Mouse (Mus musculus): Measurements from ENCODE around the gene Vps4a.

Vps4a gene

DNA sequence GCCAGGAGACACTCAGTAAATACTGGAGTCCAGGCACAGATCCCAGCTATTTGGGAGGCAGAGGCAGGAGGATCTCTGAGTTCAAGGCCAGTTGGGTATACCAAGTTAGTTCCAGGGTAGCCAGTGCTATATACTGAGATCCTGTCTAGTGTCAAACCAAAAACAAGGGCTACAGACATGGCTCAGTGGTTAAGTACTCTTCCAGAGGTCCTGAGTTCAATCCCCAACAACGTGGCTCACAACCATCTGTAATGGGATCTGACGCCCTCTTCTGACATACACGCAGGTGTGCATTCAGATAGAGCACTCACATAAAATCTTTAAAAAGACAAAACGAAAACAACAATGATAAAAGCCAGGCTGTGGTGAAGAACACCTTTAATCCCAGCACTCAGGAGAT is 18.5 kb downstream of the Vps4a start:
- DNase-seq, result no peak

DNA sequence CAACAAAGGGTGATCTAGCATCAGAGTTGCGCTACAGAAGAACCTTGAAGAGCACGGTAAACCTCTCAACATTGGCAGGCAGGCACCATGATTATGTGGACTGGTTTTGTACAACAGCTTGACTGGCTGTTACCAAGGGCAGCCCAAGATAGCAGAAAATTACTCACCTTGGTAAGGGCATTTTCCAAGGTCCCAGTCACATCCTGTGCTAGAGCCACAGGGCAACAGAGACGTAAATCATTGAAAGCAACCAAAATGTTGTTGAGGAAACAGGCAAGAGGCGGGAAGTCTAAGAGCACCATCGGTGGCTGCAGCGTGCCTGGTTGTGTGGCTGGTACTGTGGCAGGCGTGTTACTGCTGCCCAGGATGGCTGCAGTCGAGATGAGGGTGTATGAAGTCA is 21.0 kb downstream of the Vps4a start:
- DNase-seq, result no peak

DNA sequence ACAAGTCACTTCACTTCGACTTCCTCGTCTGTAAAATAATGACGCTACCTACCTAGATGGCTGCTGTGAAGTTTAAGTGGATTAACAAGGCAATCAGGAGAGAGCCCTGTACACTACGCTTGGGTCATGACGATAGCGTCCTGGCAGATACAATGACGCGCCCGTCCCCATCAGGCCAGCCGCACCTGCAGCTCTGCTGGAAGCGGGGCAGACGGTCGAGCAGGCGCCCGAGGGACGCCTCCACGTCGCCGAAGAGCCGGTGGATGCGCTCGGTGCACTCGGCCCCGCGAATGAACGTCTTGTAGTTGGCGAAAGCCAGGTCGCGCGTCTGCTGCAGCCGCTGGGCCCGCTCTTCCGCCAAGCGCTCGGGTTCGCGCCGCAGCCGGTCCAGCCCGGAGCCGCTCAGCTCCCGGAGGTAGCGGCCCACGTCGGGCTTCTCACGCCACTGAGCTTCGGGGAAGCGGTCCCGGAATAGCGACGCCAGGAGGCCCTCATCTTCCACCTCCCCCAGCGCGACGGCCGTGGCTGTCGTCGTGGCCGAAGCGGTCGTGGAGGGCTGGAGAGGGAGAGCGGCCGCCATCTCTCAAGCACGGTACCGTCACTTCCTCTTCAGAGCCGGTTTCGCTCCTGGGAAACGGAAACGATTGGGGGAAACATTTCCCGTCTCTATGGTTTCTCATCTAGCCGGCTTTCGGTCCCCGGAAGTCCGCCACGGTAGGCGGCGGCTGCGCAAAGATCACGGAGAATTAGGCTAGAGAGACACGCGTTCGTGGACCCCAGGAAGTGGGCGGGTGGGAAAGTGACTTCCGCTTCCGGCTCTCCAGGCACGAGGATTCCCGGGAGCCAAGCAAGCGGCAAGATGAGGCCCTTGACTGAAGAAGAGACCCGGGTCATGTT is 25.3 kb downstream of the Vps4a start, which contains the start of the genes Cog8 and Nip7:
Gene Cog8 (minus strand): TSS at position 614 of the 897 bp plus-strand sequence.
Gene Nip7 (plus strand): TSS at position 802 of the 897 bp plus-strand sequence.
- peak; percentile 95 for DNase-seq

DNA sequence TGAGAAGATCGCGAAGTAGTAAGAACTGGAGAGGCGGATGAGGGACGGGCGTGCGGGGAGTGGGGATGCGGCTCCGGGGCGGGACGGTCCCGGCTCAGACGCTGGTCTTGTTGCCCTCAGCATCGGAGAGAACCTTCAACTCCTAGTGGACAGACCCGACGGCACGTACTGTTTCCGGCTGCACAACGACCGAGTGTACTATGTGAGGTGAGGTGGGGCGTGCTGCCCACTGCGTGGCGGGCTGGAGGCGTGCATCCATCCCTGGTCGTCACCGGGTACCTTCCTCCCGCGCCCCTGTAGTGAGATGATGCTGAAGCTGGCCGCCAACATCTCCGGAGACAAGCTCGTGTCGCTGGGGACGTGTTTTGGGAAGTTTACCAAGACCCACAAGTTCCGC is 25.9 kb downstream of the Vps4a start:
- no peak for DNase-seq

DNA sequence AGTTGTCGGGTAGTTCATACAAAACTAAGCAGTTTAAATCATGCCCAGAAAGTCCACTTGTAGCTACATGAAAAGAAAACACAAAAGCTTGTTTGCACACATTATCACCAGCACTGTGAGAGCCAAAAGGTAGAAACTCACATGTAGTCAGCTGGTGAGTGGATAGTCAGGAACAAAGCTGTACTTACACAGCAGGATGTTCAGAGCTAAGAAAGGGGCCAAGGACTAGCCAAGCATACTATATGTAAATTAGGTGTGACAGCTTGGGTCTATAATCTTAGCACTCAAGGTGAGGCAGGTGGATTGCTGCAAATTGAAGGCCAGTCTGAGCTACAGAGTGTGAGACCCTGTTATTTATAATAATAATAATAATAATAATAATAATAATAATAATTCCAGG is 31.6 kb downstream of the Vps4a start:
- no peak for DNase-seq

DNA sequence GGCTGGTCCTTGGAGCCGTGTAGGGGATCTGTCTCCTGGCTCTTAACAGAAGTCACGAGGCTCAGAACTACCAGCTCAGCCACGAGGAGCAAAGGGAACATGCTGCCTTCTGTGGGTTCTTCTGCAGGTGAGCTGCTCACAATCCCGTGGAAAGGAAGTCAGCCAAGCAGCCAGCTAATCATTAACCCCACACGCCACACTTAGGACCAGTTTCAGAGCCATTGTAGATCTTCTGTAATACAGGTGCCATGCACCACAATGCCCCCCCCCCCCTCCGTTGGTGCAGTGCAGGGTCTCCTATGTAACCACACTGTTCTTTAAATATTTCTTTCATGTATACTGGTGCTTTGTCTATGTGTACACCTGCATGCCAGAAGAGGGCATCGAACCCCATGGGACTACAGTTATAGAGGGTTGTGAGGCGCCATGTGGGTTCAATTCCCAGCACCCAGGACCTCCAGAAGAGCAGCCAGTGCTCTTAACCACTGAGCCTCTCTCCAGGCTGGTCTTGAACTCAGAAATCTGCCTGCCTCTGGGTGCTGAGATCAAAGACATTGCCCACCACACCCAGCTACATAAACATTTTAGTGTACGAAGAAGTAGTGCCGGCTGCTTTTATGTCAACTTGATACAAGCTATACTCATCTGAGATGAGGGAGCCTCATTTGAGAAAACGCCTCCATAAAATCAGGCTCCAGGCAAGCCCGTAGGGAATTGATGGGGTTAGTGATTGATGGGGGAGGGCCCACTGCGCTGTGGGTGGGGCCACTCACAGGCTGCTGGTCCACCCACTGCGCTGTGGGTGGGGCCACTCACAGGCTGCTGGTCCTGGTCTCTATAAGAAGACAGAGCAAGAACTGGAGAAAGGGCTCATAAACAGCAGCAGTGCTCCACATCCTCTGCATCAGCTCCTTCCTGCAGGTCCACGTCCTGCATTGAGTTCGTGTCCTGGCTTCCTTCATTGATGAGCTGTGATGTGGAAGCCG is 34.8 kb downstream of the Vps4a start, which contains the start of gene Tmed6:
Gene Tmed6 (minus strand): TSS at position 134 of the 986 bp plus-strand sequence.
- DNase-seq, result peak; percentile 37

DNA sequence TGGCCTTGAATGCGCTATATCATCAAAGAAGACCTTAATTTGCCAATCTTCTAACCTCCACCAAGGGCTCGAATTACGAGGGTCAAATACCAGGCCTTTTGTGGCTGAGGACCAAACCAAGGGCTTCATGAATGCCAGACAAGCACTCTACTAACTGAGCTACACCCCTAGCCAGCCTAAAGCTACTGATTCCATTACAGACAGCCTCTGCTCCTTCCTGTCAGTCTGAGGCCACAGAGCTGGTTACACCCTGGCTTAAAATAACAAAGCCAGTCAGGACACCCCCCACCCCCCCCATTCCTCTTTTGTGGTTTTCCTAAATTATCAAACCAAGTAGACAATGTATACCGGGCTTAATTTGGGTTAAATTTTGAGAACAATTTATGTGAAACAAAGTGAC is 42.7 kb downstream of the Vps4a start:
- no peak for DNase-seq

DNA sequence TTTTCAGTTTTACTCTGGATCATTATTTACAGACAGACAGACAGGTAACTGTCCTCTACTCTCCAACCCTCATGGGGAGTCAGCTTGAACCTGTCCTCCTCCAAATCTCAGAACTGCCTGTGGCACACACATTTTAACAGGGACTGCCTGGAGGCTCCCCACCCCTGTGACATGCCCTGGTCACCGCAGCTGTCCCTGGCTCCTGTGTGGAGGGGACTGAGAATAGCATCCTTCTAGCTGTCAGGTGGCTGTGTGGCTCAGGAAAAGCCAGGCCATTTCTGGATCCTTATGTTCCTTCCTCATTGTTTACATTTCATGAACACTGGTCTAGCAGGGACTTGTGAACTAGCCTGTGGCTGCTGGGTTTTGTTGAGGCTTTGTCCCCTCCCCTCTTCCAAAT is 43.1 kb downstream of the Vps4a start:
- no peak for DNase-seq

DNA sequence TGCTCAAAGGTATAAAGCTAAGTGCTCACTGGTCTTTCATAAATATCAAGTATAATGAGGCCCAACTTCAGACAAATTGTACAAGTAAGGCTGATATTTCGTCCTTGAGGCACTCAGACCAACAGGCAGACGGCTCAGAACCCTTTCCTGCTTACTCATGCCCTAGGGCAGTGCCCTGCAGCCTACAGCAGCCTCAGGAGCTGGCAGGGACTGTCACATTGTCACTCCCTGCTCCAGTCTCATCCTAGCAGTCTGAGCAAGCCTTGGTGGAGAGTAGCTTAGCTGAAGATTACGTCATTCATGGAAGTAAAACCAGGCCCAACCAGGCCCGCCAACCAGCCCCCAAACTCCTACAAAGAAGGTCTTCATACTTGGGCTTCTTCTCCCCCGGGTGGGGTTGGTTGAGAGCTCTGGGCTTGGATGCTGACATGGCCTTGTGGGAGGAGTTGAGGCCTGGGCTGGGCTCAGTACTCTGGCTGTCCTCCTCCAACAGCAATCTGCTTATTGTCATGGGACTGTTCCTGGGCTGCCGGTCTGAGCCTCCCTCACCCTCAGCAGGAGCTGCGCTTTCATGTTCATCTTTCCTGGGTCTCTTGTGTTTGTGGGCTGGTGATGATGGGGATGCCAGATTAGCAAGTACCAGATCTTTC is 45.3 kb downstream of the Vps4a start:
- DNase-seq, result no peak

DNA sequence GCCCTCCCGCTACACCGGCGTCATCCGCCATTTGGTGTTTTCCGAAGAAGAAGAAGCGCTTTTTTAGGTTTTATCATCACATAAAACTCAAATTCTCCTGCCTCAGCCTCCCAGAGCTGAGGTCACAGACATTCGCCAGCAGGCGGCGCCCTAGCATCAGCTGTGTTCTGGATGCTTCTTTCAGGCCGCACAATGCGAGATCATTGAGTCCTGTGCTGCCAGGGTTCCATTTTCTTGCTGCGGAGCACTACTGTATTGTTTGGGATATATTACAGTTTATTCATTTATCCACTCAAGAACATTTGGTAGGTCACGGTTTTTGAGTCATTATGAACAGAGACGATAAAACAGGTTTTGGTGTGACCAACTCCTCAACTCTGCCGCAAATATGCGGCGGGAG is 54.3 kb downstream of the Vps4a start:
- no peak for DNase-seq

DNA sequence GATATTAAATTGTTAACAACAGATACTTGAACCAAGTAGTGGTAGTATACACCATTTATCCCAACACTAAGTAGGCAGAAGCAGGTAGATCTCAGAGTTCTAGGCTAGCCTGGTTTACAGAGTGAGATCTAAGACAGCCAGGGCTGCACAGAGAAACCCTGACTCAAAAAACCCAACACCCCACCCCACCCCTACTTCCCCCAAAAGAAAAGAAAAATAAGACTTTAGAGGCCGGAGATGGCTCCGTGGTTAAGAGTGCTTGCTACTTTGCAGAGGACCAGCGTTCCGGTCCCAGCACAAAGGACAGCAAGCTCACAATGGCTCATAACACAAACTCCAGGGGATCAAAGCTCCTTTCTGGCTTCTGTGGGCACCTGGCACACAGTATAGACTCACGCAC is 55.0 kb downstream of the Vps4a start:
- DNase-seq, result no peak

DNA sequence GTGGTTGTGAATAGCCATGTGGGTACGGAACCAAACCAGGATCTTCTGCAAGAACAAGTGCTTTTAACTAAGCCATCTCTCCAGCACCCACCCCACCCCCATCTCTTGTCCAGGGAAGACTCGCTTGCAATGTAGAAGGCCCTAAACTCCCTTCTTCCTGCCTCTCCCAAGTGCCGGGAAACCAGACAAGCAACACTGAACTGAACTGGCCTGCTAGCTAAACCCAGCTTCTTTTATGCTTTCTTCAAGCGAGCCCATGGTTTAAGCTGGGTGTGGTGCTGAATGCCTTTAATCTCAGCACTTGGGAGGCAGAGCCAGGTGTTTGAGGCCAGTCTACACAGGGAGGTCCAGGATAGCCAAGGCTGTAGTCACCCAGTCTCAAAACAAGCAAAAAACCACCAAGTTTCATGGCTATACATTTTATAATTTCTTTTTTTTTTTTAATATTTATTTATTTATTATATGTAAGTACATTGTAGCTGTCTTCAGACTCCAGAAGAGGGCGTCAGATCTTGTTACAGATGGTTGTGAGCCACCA is 57.6 kb downstream of the Vps4a start:
- no peak for DNase-seq

DNA sequence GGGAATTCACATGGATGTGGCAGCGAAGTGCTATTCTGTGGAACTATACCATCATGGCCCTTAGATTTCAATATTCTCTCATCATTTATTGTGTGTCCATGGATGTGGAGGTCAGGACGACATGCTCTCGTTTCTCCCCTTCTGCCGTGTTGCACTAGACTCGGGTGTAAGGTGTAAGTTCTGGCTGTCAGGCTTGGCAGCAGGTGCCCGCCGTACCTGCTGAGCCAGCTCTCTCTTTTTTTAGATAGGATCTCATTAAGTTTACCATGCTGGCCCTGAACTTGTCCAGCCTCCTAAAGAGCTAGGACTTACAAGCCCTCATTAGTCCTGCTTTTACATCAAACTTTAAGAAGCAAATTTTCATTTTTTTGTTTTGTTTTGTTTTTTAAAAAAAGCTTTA is 59.5 kb downstream of the Vps4a start:
- DNase-seq, result no peak
